Mouse (Mus musculus) erythroblast, embryonic 14.5 days (primary cell): Measurements from ENCODE around the gene Mrps18c.

Experiments
- GATA1 ChIP-seq: IDR thresholded peaks from 2 replicates; pipeline ENCODE4 v1.6.1; 2012; ENCODE audit warnings: low read length, inconsistent platforms, mixed read lengths
- TAL1 ChIP-seq: IDR thresholded peaks from 3 replicates; pipeline ENCODE4 v1.6.1; 2012; ENCODE audit warnings: low read length, inconsistent platforms, mixed read lengths

- TF ChIP-seq TAL1 (no peak), GATA1 (no peak)
Observed at GRCm38 (mm10) chr5:100826531-100826930, 28.1 kb downstream of the Mrps18c start.
